Mouse (Mus musculus): ENCODE results near the gene Plp2.
"Not testable (repeated sequence)": the region's sequence is repeated elsewhere in the genome, so short reads cannot be mapped to it uniquely, and the experiment has no call there.

Plp2 gene

GRCm38 (mm10) chrX:7670921-7671623 lies at the start of gene Plp2:
Gene Plp2 (minus strand): TSS chrX:7671390.
- DNase-seq (ENCODE audit: low read depth, low spot score): no peak

- not testable (repeated sequence) for DNase-seq (ENCODE audit: low read depth, low spot score)
These were observed 44.9 kb upstream of the Plp2 start for GRCm38 (mm10) chrX:7716058-7716457.

DNA sequence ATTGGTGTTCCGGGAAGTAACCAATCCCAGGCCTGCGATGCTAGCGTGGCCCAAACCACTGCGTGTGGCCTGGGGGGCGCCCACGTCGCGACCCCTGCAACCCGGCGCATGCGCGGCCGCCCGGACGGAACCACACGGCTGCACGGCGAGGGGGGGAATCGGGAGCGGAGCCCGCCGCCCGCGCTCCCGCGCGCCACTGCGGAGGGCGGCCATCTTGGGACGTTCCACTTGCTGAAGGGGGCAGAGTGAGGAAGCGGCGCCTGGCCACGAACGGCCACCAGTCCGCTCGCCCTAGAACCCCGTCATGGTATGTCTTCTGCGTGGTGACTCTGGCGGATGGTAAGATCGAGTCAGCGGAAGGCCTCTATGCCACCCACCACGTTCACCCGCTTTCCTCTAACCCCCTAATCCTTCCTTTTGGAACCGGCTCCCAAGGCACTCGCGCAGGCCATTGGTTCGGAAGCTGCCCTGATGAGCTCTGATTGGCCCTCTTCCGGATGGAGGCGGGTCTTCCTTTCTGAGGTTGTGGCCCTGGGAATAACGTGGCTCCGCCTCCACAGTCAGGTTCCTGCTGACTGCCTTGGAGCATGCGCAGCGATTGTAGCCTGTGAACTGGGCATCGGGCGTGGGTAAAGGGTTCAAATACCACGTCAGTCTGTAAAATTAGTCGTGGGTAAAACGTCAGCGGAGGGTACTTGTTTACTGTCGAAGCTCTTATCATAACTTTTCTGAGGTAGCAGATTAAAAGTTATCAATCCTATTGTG lies 43.1 kb upstream of the Plp2 start, which contains the start of gene Wdr45:
Gene Wdr45, plus strand, starts transcription at position 199 of the 765 bp plus-strand sequence.
- DNase-seq (ENCODE audit: low read depth, low spot score): peak; percentile 89

GRCm38 (mm10) chrX:7713764-7714134 lies 42.6 kb upstream of the Plp2 start:
- not testable (repeated sequence) for DNase-seq (ENCODE audit: low read depth, low spot score)

DNA sequence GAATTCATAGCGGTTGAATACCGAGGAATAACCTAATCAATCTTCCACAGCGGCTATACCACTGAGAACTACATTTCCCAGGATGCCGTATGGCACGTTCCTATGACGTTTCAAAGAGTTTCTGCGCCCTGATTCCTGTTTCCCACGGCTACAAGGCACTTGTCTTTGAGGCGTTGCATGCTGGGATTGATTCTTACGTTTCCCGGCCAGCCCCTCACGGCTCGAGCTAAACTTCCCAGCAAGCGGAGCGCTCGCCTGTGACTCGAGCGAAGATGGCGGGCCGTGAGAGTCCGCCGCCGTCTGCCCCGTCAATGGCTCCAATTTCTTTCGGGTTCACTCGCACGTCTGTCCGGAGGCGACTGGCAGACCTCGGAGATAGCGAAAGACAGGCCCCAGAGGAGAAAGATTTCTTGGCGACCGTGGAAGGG lies 25.8 kb upstream of the Plp2 start, which contains the start of gene Gpkow:
Gene Gpkow, plus strand, starts transcription at position 178 of the 428 bp plus-strand sequence.
- DNase-seq (ENCODE audit: low read depth, low spot score): peak; percentile 86

DNA sequence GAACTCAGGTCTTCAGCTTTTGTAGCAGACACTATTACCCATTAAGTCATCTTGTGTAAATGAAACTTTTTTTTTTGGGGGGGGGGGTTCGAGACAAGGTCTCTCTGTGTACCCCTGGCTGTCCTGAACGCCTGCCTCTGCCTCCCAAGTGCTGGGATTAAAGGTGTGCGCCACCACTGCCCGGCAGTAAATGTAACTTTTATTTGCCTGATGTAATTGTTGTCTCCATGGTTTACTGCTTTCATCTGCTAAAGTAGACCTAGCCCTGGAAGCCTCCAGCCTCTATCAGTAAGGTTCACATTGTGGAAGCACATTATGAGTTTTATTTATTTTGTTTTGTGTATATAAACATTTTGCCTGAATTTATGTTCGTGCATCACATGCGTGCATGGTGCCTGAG lies 25.3 kb upstream of the Plp2 start:
- DNase-seq (ENCODE audit: low read depth, low spot score): no peak

- no peak for DNase-seq (ENCODE audit: low read depth, low spot score)
These were observed 21.7 kb upstream of the Plp2 start for GRCm38 (mm10) chrX:7692862-7693261.

- no peak for DNase-seq (ENCODE audit: low read depth, low spot score)
These were observed 19.3 kb upstream of the Plp2 start for GRCm38 (mm10) chrX:7690486-7690885.

DNA sequence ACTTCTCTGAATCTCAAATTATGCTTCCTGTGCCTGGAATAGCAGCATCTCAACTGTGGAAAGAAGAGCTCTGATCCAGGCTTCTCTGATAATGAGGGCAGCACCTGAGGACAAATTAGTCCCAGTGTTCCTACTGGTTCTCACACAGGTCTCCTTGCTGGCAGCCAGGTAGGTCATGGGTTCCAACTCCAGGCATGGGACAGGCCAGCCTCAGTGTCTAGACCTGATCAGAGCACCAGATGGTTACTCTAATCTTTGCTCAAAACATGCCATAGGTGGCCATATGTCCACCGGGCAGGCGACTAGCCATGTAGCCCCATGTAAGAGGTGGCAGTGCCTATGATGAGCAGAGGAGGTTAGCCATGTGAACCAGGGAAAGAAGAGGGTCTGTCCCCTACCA lies 17.1 kb upstream of the Plp2 start:
- DNase-seq (ENCODE audit: low read depth, low spot score): no peak

- DNase-seq (ENCODE audit: low read depth, low spot score): no peak
These were observed 9.7 kb upstream of the Plp2 start, which contains the start of gene Magix for GRCm38 (mm10) chrX:7680864-7681263. Gene Magix (minus strand): TSS chrX:7681251.

GRCm38 (mm10) chrX:7680057-7680412 lies 8.8 kb upstream of the Plp2 start:
- no peak for DNase-seq (ENCODE audit: low read depth, low spot score)

GRCm38 (mm10) chrX:7679405-7680056 lies 8.3 kb upstream of the Plp2 start:
- no peak for DNase-seq (ENCODE audit: low read depth, low spot score)

DNA sequence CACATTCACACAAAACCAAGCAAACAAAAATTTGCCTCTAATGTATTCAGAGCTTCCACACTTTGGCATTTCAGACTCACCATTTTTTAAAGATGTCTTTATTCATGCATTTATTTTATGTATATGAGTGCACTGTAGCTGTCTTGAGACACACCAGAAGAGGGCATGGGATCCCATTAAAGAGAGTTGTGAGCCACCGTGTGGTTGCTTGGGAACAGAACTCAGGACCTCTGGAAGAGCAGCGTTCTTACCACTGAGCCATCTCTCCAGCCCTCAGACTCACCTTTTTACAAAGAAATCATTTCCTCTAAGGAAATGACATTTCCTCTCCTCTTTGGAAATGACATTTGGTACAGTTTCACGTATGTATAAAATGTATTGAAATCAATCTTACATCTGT lies 7.8 kb upstream of the Plp2 start:
- DNase-seq (ENCODE audit: low read depth, low spot score): no peak

DNA sequence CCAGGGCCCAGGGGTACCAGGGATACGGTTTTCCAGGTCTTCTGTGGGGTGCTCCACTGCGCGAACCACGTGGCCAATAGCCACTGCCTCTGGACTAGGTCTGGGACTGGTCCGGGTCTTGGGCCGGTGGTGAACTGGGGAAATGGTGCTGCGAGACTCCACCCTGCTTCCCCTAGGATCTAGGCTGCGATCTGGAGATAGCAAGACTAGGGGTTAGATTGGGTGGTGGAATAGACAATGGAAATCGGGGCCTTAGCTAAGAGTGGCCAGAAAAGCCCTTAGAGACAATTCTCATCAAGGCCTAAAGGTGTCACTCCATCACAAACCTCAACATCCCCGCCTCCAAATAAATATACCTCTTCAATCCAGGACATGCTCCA lies 3.8 kb upstream of the Plp2 start:
- no peak for DNase-seq (ENCODE audit: low read depth, low spot score)

DNA sequence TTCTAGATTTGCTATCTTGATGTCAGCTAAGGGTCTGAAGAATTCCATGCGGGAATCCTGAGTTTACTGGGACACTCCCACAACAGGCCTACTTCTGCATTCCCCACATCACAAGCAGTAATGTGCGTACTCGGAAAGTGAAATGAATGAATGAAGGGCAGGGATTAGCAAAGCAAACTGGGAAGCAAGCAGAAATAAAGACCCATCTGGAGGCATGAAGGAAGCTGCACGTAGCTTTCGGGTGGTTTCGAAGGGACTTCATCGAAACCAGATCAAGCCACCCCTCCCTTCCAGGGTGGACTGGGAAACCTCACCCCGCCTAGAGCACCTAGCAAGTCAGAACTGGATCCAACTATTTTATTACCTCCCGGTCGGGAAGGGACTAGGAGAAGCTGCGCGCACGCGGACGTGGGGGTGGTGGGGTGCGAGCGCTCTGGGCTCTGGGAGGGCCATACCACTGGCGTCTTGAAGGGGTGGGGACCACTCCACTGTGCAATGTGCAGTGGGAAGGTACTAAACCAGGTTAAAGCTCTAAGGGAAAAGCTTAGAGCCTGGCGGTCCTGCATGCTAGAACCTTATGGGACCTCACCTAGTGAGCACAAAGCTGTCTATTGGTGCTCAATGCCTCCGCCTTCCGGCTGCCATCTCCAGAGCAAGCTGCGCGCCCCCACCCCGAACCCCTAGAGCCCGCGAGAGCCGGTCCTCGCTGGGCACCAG lies 3.3 kb upstream of the Plp2 start:
- no peak for DNase-seq (ENCODE audit: low read depth, low spot score)

DNA sequence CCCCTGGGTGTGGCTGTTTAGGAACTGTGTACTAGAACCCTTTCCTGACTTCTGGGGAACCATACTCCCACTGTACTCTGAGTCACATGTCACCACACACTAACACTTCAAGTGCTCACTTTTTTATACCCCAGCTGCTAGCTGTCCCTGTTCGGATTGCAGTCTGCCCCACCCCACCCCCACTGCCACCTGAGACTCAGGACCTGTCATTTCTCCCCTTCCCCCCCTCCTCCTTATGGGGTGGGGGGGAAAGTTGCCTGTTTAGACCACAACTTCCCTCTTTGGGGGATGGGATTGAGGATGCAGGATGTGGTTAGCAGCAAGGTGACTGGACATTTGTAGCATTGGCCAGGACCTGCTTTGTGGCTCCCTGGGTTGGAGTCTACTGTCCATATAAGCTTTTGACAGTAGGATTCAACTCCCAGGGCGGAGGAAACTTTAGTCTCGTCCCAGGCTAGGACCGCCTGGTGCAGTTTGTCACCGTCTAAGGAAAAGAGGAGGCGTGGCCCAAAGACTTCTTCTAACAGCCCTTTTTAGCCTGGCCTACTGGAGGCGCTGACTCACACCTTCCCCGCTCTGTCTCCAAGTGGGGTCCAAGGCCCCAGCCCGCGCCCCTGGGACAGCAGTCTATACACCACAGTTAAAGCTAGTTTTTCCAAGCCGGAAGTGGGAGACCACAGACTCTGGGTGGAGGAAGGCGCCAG lies 2.5 kb upstream of the Plp2 start:
- no peak for DNase-seq (ENCODE audit: low read depth, low spot score)

DNA sequence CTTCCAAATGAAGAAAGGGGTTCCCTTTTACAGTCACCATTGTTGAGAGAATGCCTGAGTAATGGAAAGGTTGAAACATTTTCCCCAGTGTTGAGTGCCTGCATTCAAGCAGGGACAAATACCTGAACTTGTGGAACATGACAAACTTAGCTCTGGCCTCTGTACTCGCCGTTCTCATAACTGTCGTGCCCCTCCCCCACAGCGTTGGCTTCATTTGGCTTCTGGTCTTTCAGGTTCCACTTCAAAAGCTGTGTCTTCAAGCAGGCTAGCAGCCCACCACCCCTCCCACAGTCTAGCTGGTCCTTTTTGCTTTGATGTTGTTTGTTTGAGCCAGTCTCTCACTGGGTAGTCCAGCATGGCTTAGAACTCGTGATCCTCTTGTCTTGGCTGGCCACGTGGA lies 1.5 kb upstream of the Plp2 start:
- DNase-seq (ENCODE audit: low read depth, low spot score): no peak

GRCm38 (mm10) chrX:7670390-7670881 lies 754 bp downstream of the Plp2 start:
- peak; percentile 40 for DNase-seq (ENCODE audit: low read depth, low spot score)

DNA sequence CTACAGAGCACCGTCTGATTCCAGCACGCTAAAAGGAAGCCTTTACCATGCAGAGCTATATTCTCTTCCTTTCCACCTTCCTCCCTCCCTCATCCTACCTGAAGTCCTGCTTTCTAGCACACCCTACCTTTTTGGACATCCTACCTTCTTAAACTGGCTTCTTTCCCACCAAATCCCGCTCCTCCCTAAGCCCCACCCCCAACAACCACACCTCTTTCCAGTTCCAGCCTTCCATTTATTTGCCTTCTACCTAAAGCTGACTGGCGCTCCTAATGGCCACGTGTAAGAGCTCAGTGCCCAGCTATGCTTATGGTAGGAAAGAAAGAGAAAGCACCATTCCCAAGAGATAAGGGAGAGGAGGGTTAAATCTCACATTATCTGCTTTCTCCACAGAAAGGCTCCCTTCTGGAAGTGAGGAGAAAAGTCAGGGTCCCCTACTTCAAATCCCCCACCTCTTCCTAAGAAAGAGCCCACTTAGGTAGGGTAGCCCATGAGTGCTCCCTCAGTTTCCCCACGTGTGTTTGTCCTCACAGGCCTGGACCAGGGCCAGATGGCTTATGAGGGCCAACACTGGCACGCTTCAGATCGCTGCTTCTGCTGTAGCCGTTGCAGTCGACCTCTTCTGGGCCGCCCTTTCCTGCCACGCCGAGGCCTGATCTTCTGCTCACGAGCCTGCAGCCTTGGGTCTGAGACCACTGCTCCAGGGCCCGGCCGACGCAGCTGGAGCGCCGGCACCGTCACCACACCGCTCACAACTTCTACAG lies 5.3 kb downstream of the Plp2 start:
- DNase-seq (ENCODE audit: low read depth, low spot score): no peak

GRCm38 (mm10) chrX:7664791-7665190 lies 6.4 kb downstream of the Plp2 start:
- no peak for DNase-seq (ENCODE audit: low read depth, low spot score)

Measured in brain, embryonic 18.5 days (tissue).